Mouse (Mus musculus): ENCODE data around the gene Erbb4. TPM values are rescaled to one million over a fixed set of nuclear protein-coding genes. Genes with fewer than 3 reads are reported as not detected.

Erbb4 gene
- polyA plus RNA-seq, 1 experiment from 2014 or later = 22.3 TPM

- no peaks in the 10 kb centered on the region for H3K27me3 ChIP-seq (ENCODE audit: control insufficient read depth, insufficient read depth, low read length)
- no peak overlapping the region for H3K27ac ChIP-seq (replicated peaks; ENCODE audit: low read depth, low read length)
- no peak overlapping the region for H3K4me3 ChIP-seq (replicated peaks; ENCODE audit: low read depth, low read length)
- H3K9me3 ChIP-seq (ENCODE audit: control insufficient read depth, low read length) = no peaks in the 10 kb centered on the region
- no peaks in the 10 kb centered on the region for H3K36me3 ChIP-seq (ENCODE audit: control insufficient read depth, insufficient read depth, low read length)
- 0 out of 2 replicates have a peak, but pooled peaks cover 5% of the 10 kb centered on the region for H3K4me1 ChIP-seq (ENCODE audit: control insufficient read depth, insufficient read depth, low read length)
- no peak overlapping the region for H3K9ac ChIP-seq (replicated peaks; ENCODE audit: low read length)
- ATAC-seq (ENCODE audit: low FRiP score, low TSS enrichment) (no peak), DNase-seq (no peak)
- H3K4me2 ChIP-seq (ENCODE audit: low read length) = no peak overlapping the region
- 92% methylated on average over 2 of the region's 2 CpGs for WGBS
These were observed 957.3 kb downstream of the Erbb4 start for GRCm38 (mm10) chr1:68150572-68150971.

GRCm38 (mm10) chr1:68142562-68143350 is 965.1 kb downstream of the Erbb4 start:
- ATAC-seq (ENCODE audit: low FRiP score, low TSS enrichment) (no peak), DNase-seq (no peak)
- no peak overlapping the region for H3K4me3 ChIP-seq (replicated peaks; ENCODE audit: low read depth, low read length)
- WGBS = 60% methylated on average over 7 of the region's 7 CpGs
- no peaks in the 10 kb centered on the region for H3K9me3 ChIP-seq (ENCODE audit: control insufficient read depth, low read length)
- no peaks in the 10 kb centered on the region for H3K36me3 ChIP-seq (ENCODE audit: control insufficient read depth, insufficient read depth, low read length)
- no peak overlapping the region for H3K27ac ChIP-seq (replicated peaks; ENCODE audit: low read depth, low read length)
- no peak overlapping the region for H3K4me2 ChIP-seq (ENCODE audit: low read length)
- no peaks in the 10 kb centered on the region for H3K27me3 ChIP-seq (ENCODE audit: control insufficient read depth, insufficient read depth, low read length)
- no peak overlapping the region for H3K9ac ChIP-seq (replicated peaks; ENCODE audit: low read length)
- H3K4me1 ChIP-seq (ENCODE audit: control insufficient read depth, insufficient read depth, low read length) = 0 out of 2 replicates have a peak, but pooled peaks cover 5% of the 10 kb centered on the region

- H3K9ac ChIP-seq (replicated peaks; ENCODE audit: low read length) = no peak overlapping the region
- ATAC-seq (ENCODE audit: low FRiP score, low TSS enrichment) (no peak), DNase-seq (no peak)
These were observed 972.9 kb downstream of the Erbb4 start for GRCm38 (mm10) chr1:68134943-68135342.

GRCm38 (mm10) chr1:68134450-68134849 is 973.4 kb downstream of the Erbb4 start:
- ATAC-seq (ENCODE audit: low FRiP score, low TSS enrichment) = no peak
- DNase-seq = no peak
- H3K27ac ChIP-seq (replicated peaks; ENCODE audit: low read depth, low read length) = no peak overlapping the region
- H3K9me3 ChIP-seq (ENCODE audit: control insufficient read depth, low read length) = no peaks in the 10 kb centered on the region
- H3K27me3 ChIP-seq (ENCODE audit: control insufficient read depth, insufficient read depth, low read length) = no peaks in the 10 kb centered on the region
- no peak overlapping the region for H3K9ac ChIP-seq (replicated peaks; ENCODE audit: low read length)
- WGBS = 88% methylated on average over 2 of the region's 2 CpGs
- no peak overlapping the region for H3K4me2 ChIP-seq (ENCODE audit: low read length)
- H3K4me1 ChIP-seq (ENCODE audit: control insufficient read depth, insufficient read depth, low read length) = no peaks in the 10 kb centered on the region
- no peaks in the 10 kb centered on the region for H3K36me3 ChIP-seq (ENCODE audit: control insufficient read depth, insufficient read depth, low read length)
- H3K4me3 ChIP-seq (replicated peaks; ENCODE audit: low read depth, low read length) = no peak overlapping the region

More at GRCm38 (mm10) chr1:68134943-68135342, 972.9 kb downstream of the Erbb4 start:
- H3K4me2 ChIP-seq (ENCODE audit: low read length) = no peak overlapping the region
- no peaks in the 10 kb centered on the region for H3K9me3 ChIP-seq (ENCODE audit: control insufficient read depth, low read length)
- H3K4me3 ChIP-seq (replicated peaks; ENCODE audit: low read depth, low read length) = no peak overlapping the region
- H3K27ac ChIP-seq (replicated peaks; ENCODE audit: low read depth, low read length) = no peak overlapping the region
- no peaks in the 10 kb centered on the region for H3K36me3 ChIP-seq (ENCODE audit: control insufficient read depth, insufficient read depth, low read length)
- no peaks in the 10 kb centered on the region for H3K4me1 ChIP-seq (ENCODE audit: control insufficient read depth, insufficient read depth, low read length)
- H3K27me3 ChIP-seq (ENCODE audit: control insufficient read depth, insufficient read depth, low read length) = no peaks in the 10 kb centered on the region

GRCm38 (mm10) chr1:68123541-68123940 is 984.3 kb downstream of the Erbb4 start:
- ATAC-seq (ENCODE audit: low FRiP score, low TSS enrichment) = no peak
- no peak overlapping the region for H3K4me2 ChIP-seq (ENCODE audit: low read length)
- H3K9ac ChIP-seq (replicated peaks; ENCODE audit: low read length) = no peak overlapping the region
- no peak for DNase-seq
- H3K4me3 ChIP-seq (replicated peaks; ENCODE audit: low read depth, low read length) = no peak overlapping the region
- no peaks in the 10 kb centered on the region for H3K27me3 ChIP-seq (ENCODE audit: control insufficient read depth, insufficient read depth, low read length)
- H3K4me1 ChIP-seq (ENCODE audit: control insufficient read depth, insufficient read depth, low read length) = no peaks in the 10 kb centered on the region
- WGBS = 88% methylated on average over 2 of the region's 2 CpGs
- no peak overlapping the region for H3K27ac ChIP-seq (replicated peaks; ENCODE audit: low read depth, low read length)
- no peaks in the 10 kb centered on the region for H3K9me3 ChIP-seq (ENCODE audit: control insufficient read depth, low read length)
- H3K36me3 ChIP-seq (ENCODE audit: control insufficient read depth, insufficient read depth, low read length) = no peaks in the 10 kb centered on the region

- Histone ChIP-seq H3K36me3 (ENCODE audit: control insufficient read depth, insufficient read depth, low read length) (no peaks in the 10 kb centered on the region), H3K27ac (replicated peaks; ENCODE audit: low read depth, low read length) (no peak overlapping the region), H3K9ac (replicated peaks; ENCODE audit: low read length) (no peak overlapping the region), H3K4me1 (ENCODE audit: control insufficient read depth, insufficient read depth, low read length) (no peaks in the 10 kb centered on the region), H3K9me3 (ENCODE audit: control insufficient read depth, low read length) (no peaks in the 10 kb centered on the region), H3K4me2 (ENCODE audit: low read length) (no peak overlapping the region), H3K27me3 (ENCODE audit: control insufficient read depth, insufficient read depth, low read length) (no peaks in the 10 kb centered on the region), H3K4me3 (replicated peaks; ENCODE audit: low read depth, low read length) (no peak overlapping the region)
- ATAC-seq (ENCODE audit: low FRiP score, low TSS enrichment) = no peak
- peak; percentile 19 for DNase-seq
- WGBS = 30% methylated on average over 7 of the region's 7 CpGs
These were observed 987.5 kb downstream of the Erbb4 start for GRCm38 (mm10) chr1:68120364-68120763.

- H3K27ac ChIP-seq (replicated peaks; ENCODE audit: low read depth, low read length) = no peak overlapping the region
- no peak for ATAC-seq (ENCODE audit: low FRiP score, low TSS enrichment)
- no peak overlapping the region for H3K9ac ChIP-seq (replicated peaks; ENCODE audit: low read length)
- H3K27me3 ChIP-seq (ENCODE audit: control insufficient read depth, insufficient read depth, low read length) = no peaks in the 10 kb centered on the region
- no peaks in the 10 kb centered on the region for H3K9me3 ChIP-seq (ENCODE audit: control insufficient read depth, low read length)
- no peaks in the 10 kb centered on the region for H3K36me3 ChIP-seq (ENCODE audit: control insufficient read depth, insufficient read depth, low read length)
- H3K4me2 ChIP-seq (ENCODE audit: low read length) = no peak overlapping the region
- 82% methylated on average over 5 of the region's 5 CpGs for WGBS
- no peaks in the 10 kb centered on the region for H3K4me1 ChIP-seq (ENCODE audit: control insufficient read depth, insufficient read depth, low read length)
- H3K4me3 ChIP-seq (replicated peaks; ENCODE audit: low read depth, low read length) = no peak overlapping the region
- no peak for DNase-seq
These were observed 992.1 kb downstream of the Erbb4 start for GRCm38 (mm10) chr1:68115721-68116120.

GRCm38 (mm10) chr1:68106543-68106860 is 1001.4 kb downstream of the Erbb4 start:
- Histone ChIP-seq H3K4me1 (ENCODE audit: control insufficient read depth, insufficient read depth, low read length) (no peaks in the 10 kb centered on the region), H3K9ac (replicated peaks; ENCODE audit: low read length) (no peak overlapping the region), H3K27me3 (ENCODE audit: control insufficient read depth, insufficient read depth, low read length) (no peaks in the 10 kb centered on the region), H3K4me2 (ENCODE audit: low read length) (no peak overlapping the region), H3K36me3 (ENCODE audit: control insufficient read depth, insufficient read depth, low read length) (no peaks in the 10 kb centered on the region), H3K9me3 (ENCODE audit: control insufficient read depth, low read length) (no peaks in the 10 kb centered on the region), H3K4me3 (replicated peaks; ENCODE audit: low read depth, low read length) (no peak overlapping the region), H3K27ac (replicated peaks; ENCODE audit: low read depth, low read length) (no peak overlapping the region)
- 81% methylated on average over 3 of the region's 3 CpGs for WGBS
- ATAC-seq (ENCODE audit: low FRiP score, low TSS enrichment) (no peak), DNase-seq (peak; percentile 73)

- no peak for ATAC-seq (ENCODE audit: low FRiP score, low TSS enrichment)
- 68% methylated on average over 7 of the region's 7 CpGs for WGBS
- H3K4me1 ChIP-seq (ENCODE audit: control insufficient read depth, insufficient read depth, low read length) = no peaks in the 10 kb centered on the region
- H3K27me3 ChIP-seq (ENCODE audit: control insufficient read depth, insufficient read depth, low read length) = no peaks in the 10 kb centered on the region
- no peak overlapping the region for H3K4me2 ChIP-seq (ENCODE audit: low read length)
- no peaks in the 10 kb centered on the region for H3K36me3 ChIP-seq (ENCODE audit: control insufficient read depth, insufficient read depth, low read length)
- H3K27ac ChIP-seq (replicated peaks; ENCODE audit: low read depth, low read length) = no peak overlapping the region
- H3K4me3 ChIP-seq (replicated peaks; ENCODE audit: low read depth, low read length) = no peak overlapping the region
- no peak overlapping the region for H3K9ac ChIP-seq (replicated peaks; ENCODE audit: low read length)
- no peaks in the 10 kb centered on the region for H3K9me3 ChIP-seq (ENCODE audit: control insufficient read depth, low read length)
- DNase-seq = no peak
These were observed 1001.9 kb downstream of the Erbb4 start for GRCm38 (mm10) chr1:68105834-68106542.

Measured in midbrain, embryonic 14.5 days (tissue).